Mouse (Mus musculus): ENCODE results near the gene Hps3. TPM values are rescaled to one million over a fixed set of nuclear protein-coding genes. Genes with fewer than 3 reads are reported as not detected.

Hps3 gene
- polyA plus RNA-seq, 1 experiment from 2014 or later = 9.7 TPM

Other genes with a start within 250 kb of the Hps3 start
- gene Cp, start 78.3 kb downstream of the Hps3 start, polyA plus RNA-seq (2015; fragmentation: Nextera tagmentation; extraction: Ambion mirVana) = 1.7 and 2.6 TPM in 2 replicates
- gene Hltf, start 22.5 kb upstream of the Hps3 start, polyA plus RNA-seq (2015; fragmentation: Nextera tagmentation; extraction: Ambion mirVana) = 15.7 and 17.2 TPM in 2 replicates
- gene Gyg, start 120.0 kb upstream of the Hps3 start, polyA plus RNA-seq (2015; fragmentation: Nextera tagmentation; extraction: Ambion mirVana) = 36.4 and 36.5 TPM in 2 replicates
- 19.4 and 26.4 TPM in 2 replicates for gene Cpa3, start 206.9 kb upstream of the Hps3 start, polyA plus RNA-seq (2015; fragmentation: Nextera tagmentation; extraction: Ambion mirVana)
- gene Cpb1, start 240.4 kb upstream of the Hps3 start, polyA plus RNA-seq (2015; fragmentation: Nextera tagmentation; extraction: Ambion mirVana) = not detected in 2 replicates

Measured in embryonic facial prominence, embryonic 13.5 days (tissue).